Mouse (Mus musculus) embryonic facial prominence, embryonic 13.5 days (tissue): ENCODE measurements at regions not wholly inside any gene's neighbourhood (a gene's known extent, or its start where the extent isn't known, plus 50 kb on each side); places are given as distances from the start of the nearest gene placed in this dataset.

Source experiments
- ATAC-seq: fragments of 200-750 bp; cut with Nextera tagmentation; 2 replicates; pipeline ENCODE4 v1.8.0; 2017; ENCODE audit warnings: low read depth; ENCODE audit not compliant: insufficient number of reproducible peaks, insufficient read depth, low FRiP score, low TSS enrichment
- H3K27ac ChIP-seq: fragments of 300-500 bp; sonication (generic); 2 replicates; pipeline ENCODE4 v1.5.1; 2015; ENCODE audit warnings: moderate library complexity, mild to moderate bottlenecking, inconsistent platforms
- H3K27me3 ChIP-seq: fragments of 300-500 bp; sonication (generic); 2 replicates; pipeline ENCODE4 v1.6.1; 2015; ENCODE audit warnings: mild to moderate bottlenecking, inconsistent platforms
- H3K36me3 ChIP-seq: fragments of 300-500 bp; sonication (generic); 2 replicates; pipeline ENCODE4 v1.6.1; 2015; ENCODE audit warnings: mild to moderate bottlenecking, inconsistent platforms
- H3K4me1 ChIP-seq: fragments of 300-500 bp; sonication (generic); 2 replicates; pipeline ENCODE4 v1.6.1; 2015; ENCODE audit warnings: inconsistent platforms
- H3K4me2 ChIP-seq: fragments of 300-500 bp; sonication (generic); 2 replicates; pipeline ENCODE4 v1.6.1; 2015; ENCODE audit warnings: moderate library complexity, mild to moderate bottlenecking, inconsistent platforms
- H3K4me3 ChIP-seq: fragments of 300-500 bp; sonication (generic); 2 replicates; pipeline ENCODE4 v1.5.1; 2015; ENCODE audit warnings: mild to moderate bottlenecking, inconsistent platforms
- H3K9ac ChIP-seq: fragments of 300-500 bp; sonication (generic); 2 replicates; pipeline ENCODE4 v1.6.1; 2015; ENCODE audit warnings: mild to moderate bottlenecking, inconsistent platforms
- H3K9me3 ChIP-seq: fragments of 300-500 bp; sonication (generic); 2 replicates; pipeline ENCODE4 v1.6.1; 2016; ENCODE audit warnings: inconsistent platforms
- WGBS: fragments of 180-500 bp; shearing (Covaris S2); methylation state at CpG from one replicate; pipeline ENCODE4 v1.1.7; 2015; ENCODE audit warnings: mixed read lengths; 5-methylcytosine and 5-hydroxymethylcytosine counted together

DNA sequence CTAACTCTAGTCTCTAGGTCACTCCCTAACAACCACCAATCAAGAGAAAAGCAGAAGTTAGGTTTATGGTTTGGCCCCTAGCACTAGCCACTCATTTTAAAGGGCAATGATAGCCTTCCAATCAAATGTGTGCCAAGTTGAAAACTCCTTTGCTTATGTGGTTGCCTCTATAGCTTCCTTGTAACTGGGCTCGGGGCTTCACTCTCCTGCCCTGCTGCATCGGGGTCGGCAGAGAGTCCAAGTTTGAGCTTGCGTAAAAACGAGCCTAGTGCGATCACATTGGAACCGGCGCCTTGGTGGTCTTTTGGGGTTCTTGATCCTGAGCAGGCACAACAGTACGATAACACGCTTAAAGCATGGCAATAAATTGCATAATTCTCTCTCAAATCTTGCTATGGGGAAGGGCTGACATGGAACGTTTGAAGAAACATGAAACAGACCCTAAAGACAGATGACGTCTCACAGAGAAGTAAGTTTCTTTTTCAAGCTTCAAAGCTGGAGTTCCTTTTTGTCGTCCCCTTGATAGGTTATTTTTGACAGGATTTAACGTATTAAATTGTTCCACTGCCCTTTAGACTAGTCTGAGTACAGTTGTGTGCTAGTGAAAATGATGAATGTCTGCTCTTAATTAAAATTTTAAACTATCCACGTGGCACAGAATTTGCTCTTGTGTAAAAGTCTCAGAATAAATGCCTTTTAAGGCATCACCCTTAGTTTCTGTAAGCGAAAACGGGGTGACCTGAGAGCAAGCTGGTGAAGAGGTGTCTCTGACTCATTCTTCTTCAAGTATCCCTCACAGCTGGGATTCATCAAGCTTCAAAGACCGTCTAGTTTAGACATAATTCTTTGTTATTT is 52.0 kb downstream of the 4930426L09Rik start:
- no peaks in the 10 kb centered on the region for H3K27me3 ChIP-seq
- H3K4me2 ChIP-seq, result peak overlapping the region; percentile 36
- WGBS, result 45% methylated on average over 18 of the region's 18 CpGs
- no peak overlapping the region for H3K9ac ChIP-seq
- H3K9me3 ChIP-seq, result no peaks in the 10 kb centered on the region
- no peaks in the 10 kb centered on the region for H3K36me3 ChIP-seq
- no peak for ATAC-seq
- 0 out of 2 replicates have a peak, but pooled peaks cover 3% of the 10 kb centered on the region for H3K4me1 ChIP-seq
- H3K4me3 ChIP-seq, result 0 out of 2 replicates have a peak overlapping the region, but pooled peaks have one; percentile 1
- no peak overlapping the region for H3K27ac ChIP-seq

GRCm38 (mm10) chr2:19055500-19055899 is 57.4 kb downstream of the 4930426L09Rik start:
- H3K27me3 ChIP-seq, result no peaks in the 10 kb centered on the region
- H3K4me3 ChIP-seq, result no peak overlapping the region

GRCm38 (mm10) chr2:19057859-19058258 is 59.7 kb downstream of the 4930426L09Rik start:
- 70% methylated on average over 5 of the region's 5 CpGs for WGBS
- H3K4me3 ChIP-seq, result no peak overlapping the region
- H3K27ac ChIP-seq, result no peak overlapping the region
- H3K4me2 ChIP-seq, result no peak overlapping the region
- H3K9me3 ChIP-seq, result no peaks in the 10 kb centered on the region
- H3K36me3 ChIP-seq, result no peaks in the 10 kb centered on the region
- H3K27me3 ChIP-seq, result no peaks in the 10 kb centered on the region
- H3K4me1 ChIP-seq, result no peaks in the 10 kb centered on the region
- H3K9ac ChIP-seq, result no peak overlapping the region
- no peak for ATAC-seq

More at GRCm38 (mm10) chr2:19055500-19055899, 57.4 kb downstream of the 4930426L09Rik start:
- no peak overlapping the region for H3K9ac ChIP-seq
- H3K4me1 ChIP-seq, result no peaks in the 10 kb centered on the region
- no peaks in the 10 kb centered on the region for H3K36me3 ChIP-seq
- WGBS, result 95% methylated on average over 2 of the region's 2 CpGs
- no peak overlapping the region for H3K4me2 ChIP-seq
- ATAC-seq, result no peak
- H3K9me3 ChIP-seq, result no peaks in the 10 kb centered on the region
- no peak overlapping the region for H3K27ac ChIP-seq

GRCm38 (mm10) chr2:19058765-19059164 is 60.6 kb downstream of the 4930426L09Rik start:
- Histone ChIP-seq H3K9me3 (no peaks in the 10 kb centered on the region), H3K36me3 (no peaks in the 10 kb centered on the region), H3K9ac (no peak overlapping the region), H3K27ac (no peak overlapping the region), H3K27me3 (no peaks in the 10 kb centered on the region), H3K4me2 (no peak overlapping the region), H3K4me1 (no peaks in the 10 kb centered on the region), H3K4me3 (no peak overlapping the region)
- ATAC-seq, result no peak
- WGBS, result 78% methylated on average over 3 of the region's 3 CpGs

GRCm38 (mm10) chr2:19059246-19059645 is 61.1 kb downstream of the 4930426L09Rik start:
- no peaks in the 10 kb centered on the region for H3K9me3 ChIP-seq
- no peak for ATAC-seq
- H3K36me3 ChIP-seq, result no peaks in the 10 kb centered on the region
- H3K4me2 ChIP-seq, result no peak overlapping the region
- H3K27me3 ChIP-seq, result no peaks in the 10 kb centered on the region
- no peak overlapping the region for H3K4me3 ChIP-seq
- H3K27ac ChIP-seq, result no peak overlapping the region
- H3K4me1 ChIP-seq, result no peaks in the 10 kb centered on the region
- H3K9ac ChIP-seq, result no peak overlapping the region
- WGBS, result 82% methylated on average over 5 of the region's 5 CpGs

DNA sequence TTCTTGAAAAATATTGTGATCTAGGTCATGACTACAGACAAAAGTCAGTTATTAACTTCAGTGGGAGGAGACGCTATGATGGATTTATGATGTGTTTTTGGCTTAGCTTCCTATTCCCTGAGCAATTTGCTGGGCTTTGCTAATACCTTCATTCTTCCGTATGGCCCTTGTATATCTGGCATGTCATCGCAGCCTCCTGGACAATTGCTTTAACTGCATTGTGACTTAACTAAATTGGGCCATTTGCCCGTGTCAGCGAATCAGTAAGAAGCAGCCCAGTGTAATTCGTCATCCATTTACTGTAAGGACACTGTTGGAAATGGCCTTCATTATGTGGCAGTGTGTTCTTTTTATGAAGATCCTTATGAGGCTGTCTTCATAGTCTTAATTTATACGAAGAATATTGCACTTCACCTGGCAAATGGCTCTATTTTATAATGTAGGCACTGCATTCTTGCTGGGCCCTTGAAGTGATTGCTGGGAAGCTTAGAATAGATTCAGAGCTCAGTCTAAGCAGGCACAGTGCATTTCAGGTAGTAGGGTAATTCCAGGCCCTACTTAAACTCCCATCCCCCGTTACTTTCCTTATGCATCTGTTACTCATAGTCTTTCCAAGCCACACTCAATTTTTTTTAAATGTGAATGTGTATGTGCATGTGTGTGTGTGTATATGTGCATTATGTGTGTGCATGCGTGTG is 62.2 kb downstream of the 4930426L09Rik start:
- Histone ChIP-seq H3K9ac (no peak overlapping the region), H3K9me3 (no peaks in the 10 kb centered on the region), H3K4me2 (no peak overlapping the region), H3K27me3 (no peaks in the 10 kb centered on the region), H3K4me1 (peaks cover 8% of the 10 kb centered on the region; the same call in 1 of the 2 replicates), H3K36me3 (no peaks in the 10 kb centered on the region), H3K4me3 (no peak overlapping the region), H3K27ac (no peak overlapping the region)
- WGBS, result 82% methylated on average over 9 of the region's 9 CpGs
- no peak for ATAC-seq

GRCm38 (mm10) chr2:19064560-19065362 is 66.6 kb downstream of the 4930426L09Rik start:
- WGBS, result 42% methylated on average over 9 of the region's 9 CpGs
- no peak overlapping the region; the same call in 1 of the 2 replicates for H3K27ac ChIP-seq
- no peak overlapping the region for H3K9ac ChIP-seq
- no peak for ATAC-seq
- no peak overlapping the region for H3K4me3 ChIP-seq
- no peaks in the 10 kb centered on the region for H3K9me3 ChIP-seq
- no peaks in the 10 kb centered on the region for H3K27me3 ChIP-seq
- H3K4me1 ChIP-seq, result peaks cover 8% of the 10 kb centered on the region; the same call in 1 of the 2 replicates
- no peaks in the 10 kb centered on the region for H3K36me3 ChIP-seq
- 0 out of 2 replicates have a peak overlapping the region, but pooled peaks have one; percentile 2 for H3K4me2 ChIP-seq

- Histone ChIP-seq H3K4me1 (peaks cover 8% of the 10 kb centered on the region; the same call in 1 of the 2 replicates), H3K4me2 (no peak overlapping the region), H3K36me3 (no peaks in the 10 kb centered on the region), H3K9ac (no peak overlapping the region), H3K27me3 (no peaks in the 10 kb centered on the region), H3K9me3 (no peaks in the 10 kb centered on the region), H3K27ac (no peak overlapping the region), H3K4me3 (no peak overlapping the region)
- 83% methylated on average over 1 of the region's 1 CpGs for WGBS
- ATAC-seq, result no peak
These were observed 67.4 kb downstream of the 4930426L09Rik start for GRCm38 (mm10) chr2:19065511-19065910.

GRCm38 (mm10) chr2:19068161-19068560 is 70.0 kb downstream of the 4930426L09Rik start:
- no peak overlapping the region for H3K4me2 ChIP-seq
- WGBS, result 94% methylated on average over 1 of the region's 1 CpGs
- no peaks in the 10 kb centered on the region for H3K36me3 ChIP-seq
- no peak overlapping the region for H3K4me3 ChIP-seq
- no peak overlapping the region for H3K27ac ChIP-seq
- H3K9ac ChIP-seq, result no peak overlapping the region
- no peak for ATAC-seq
- no peaks in the 10 kb centered on the region for H3K9me3 ChIP-seq
- H3K4me1 ChIP-seq, result peaks cover 8% of the 10 kb centered on the region; the same call in 1 of the 2 replicates
- H3K27me3 ChIP-seq, result no peaks in the 10 kb centered on the region

- Histone ChIP-seq H3K9me3 (no peaks in the 10 kb centered on the region), H3K9ac (no peak overlapping the region)
- 66% methylated on average over 3 of the region's 3 CpGs for WGBS
These were observed 85.7 kb downstream of the 4930426L09Rik start for GRCm38 (mm10) chr2:19083816-19084215.

DNA sequence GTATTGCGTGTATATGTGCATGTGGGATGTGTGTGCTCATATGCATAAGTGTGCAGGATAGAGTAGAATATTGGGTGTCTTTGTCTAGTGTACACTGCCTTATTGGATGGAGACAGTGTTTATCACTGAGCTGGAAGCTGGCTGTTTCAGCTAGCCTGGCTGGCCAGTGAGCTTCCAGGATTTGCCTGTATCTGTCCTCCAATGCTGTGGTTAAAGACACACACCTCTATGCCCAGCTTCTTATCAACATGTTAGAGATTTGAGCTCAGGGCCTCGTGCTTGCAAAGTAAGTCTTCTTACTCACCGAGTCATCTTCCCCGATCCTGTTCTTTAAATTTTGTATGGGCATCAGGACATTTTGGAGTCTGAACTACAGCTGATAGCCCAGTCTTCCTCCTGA is 87.0 kb downstream of the 4930426L09Rik start:
- Histone ChIP-seq H3K36me3 (no peaks in the 10 kb centered on the region), H3K27me3 (no peaks in the 10 kb centered on the region), H3K9ac (no peak overlapping the region), H3K4me3 (no peak overlapping the region), H3K4me1 (no peaks in the 10 kb centered on the region), H3K4me2 (no peak overlapping the region), H3K27ac (no peak overlapping the region), H3K9me3 (no peaks in the 10 kb centered on the region)
- ATAC-seq, result no peak
- WGBS, result 88% methylated on average over 4 of the region's 4 CpGs

More at GRCm38 (mm10) chr2:19083816-19084215, 85.7 kb downstream of the 4930426L09Rik start:
- Histone ChIP-seq H3K4me3 (no peak overlapping the region), H3K27me3 (no peaks in the 10 kb centered on the region), H3K4me1 (no peaks in the 10 kb centered on the region), H3K4me2 (no peak overlapping the region), H3K27ac (no peak overlapping the region), H3K36me3 (no peaks in the 10 kb centered on the region)
- no peak for ATAC-seq
